Mouse (Mus musculus) neural tube, embryonic 15.5 days (tissue): Measurements from ENCODE around the gene Tagln. TPM values are rescaled to one million over a fixed set of nuclear protein-coding genes. Genes with fewer than 3 reads are reported as not detected.

Source experiments
- ATAC-seq: fragments of 200-750 bp; cut with Nextera tagmentation; 2 replicates; pipeline ENCODE4 v1.8.0; 2017; ENCODE audit warnings: mild to moderate bottlenecking, moderate TSS enrichment, moderate library complexity; ENCODE audit not compliant: low FRiP score
- H3K27ac ChIP-seq: fragments of 300-500 bp; sonication (generic); replicated peaks from 2 replicates; pipeline ENCODE4 v1.5.1; 2015; ENCODE audit warnings: mild to moderate bottlenecking, inconsistent platforms
- H3K27me3 ChIP-seq: fragments of 300-500 bp; sonication (generic); replicated peaks from 2 replicates; pipeline ENCODE4 v1.6.1; 2015; ENCODE audit warnings: inconsistent platforms
- H3K36me3 ChIP-seq: fragments of 300-500 bp; sonication (generic); 2 replicates; pipeline ENCODE4 v1.6.1; 2015; ENCODE audit warnings: inconsistent platforms
- H3K4me1 ChIP-seq: fragments of 300-500 bp; sonication (generic); 2 replicates; pipeline ENCODE4 v1.6.1; 2015; ENCODE audit warnings: inconsistent platforms
- H3K4me2 ChIP-seq: fragments of 300-500 bp; sonication (generic); 2 replicates; pipeline ENCODE4 v1.6.1; 2015; ENCODE audit warnings: inconsistent platforms, mild to moderate bottlenecking, moderate library complexity
- H3K4me3 ChIP-seq: fragments of 300-500 bp; sonication (generic); replicated peaks from 2 replicates; pipeline ENCODE4 v1.5.1; 2015; ENCODE audit warnings: mild to moderate bottlenecking, inconsistent platforms
- H3K9ac ChIP-seq: fragments of 300-500 bp; sonication (generic); replicated peaks from 2 replicates; pipeline ENCODE4 v1.6.1; 2015; ENCODE audit warnings: mild to moderate bottlenecking, inconsistent platforms
- H3K9me3 ChIP-seq: fragments of 300-500 bp; sonication (generic); replicated peaks from 2 replicates; pipeline ENCODE4 v1.6.1; 2016; ENCODE audit warnings: inconsistent platforms
- microRNA-seq: library from miRNA; unstranded; fragments of <30 nt; microRNA quantifications from one replicate; pipeline ENCODE4, GENCODE M21; 2017
- polyA plus RNA-seq: library from polyadenylated mRNA; unstranded; fragments of >200 nt; fragmentation: Nextera tagmentation; extraction: Ambion mirVana; gene quantifications from 2 replicates; pipeline ENCODE4 v1.2.1, GENCODE M21; 2015

The Tagln gene
- polyA plus RNA-seq, 1 experiment from 2014 or later: 8.5 TPM

DNA sequence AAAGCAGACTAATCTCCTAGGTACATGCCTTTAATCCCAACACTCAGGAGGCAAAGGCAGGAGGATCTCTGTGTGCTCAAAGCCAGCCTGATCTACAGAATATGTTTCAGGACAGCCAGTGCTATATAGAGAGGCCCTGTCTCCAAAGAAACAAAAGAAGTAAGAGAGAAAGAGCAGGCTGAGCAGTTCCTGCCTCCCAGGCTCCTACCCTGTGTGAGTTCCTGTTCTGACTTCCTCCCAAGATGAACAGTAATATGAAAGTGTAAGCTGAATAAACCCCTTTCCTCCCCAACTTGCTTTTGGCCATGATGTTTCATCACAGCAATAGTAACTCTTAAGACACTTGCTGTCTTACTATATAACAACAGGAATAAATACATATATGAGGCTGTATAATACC, 42.2 kb downstream of the Tagln start:
- H3K27ac ChIP-seq: no peak overlapping the region
- H3K9me3 ChIP-seq: no peaks in the 10 kb centered on the region
- H3K36me3 ChIP-seq: peaks cover 86% of the 10 kb centered on the region
- H3K4me2 ChIP-seq: no peak overlapping the region
- H3K4me1 ChIP-seq: no peaks in the 10 kb centered on the region
- no peaks in the 10 kb centered on the region for H3K27me3 ChIP-seq
- H3K4me3 ChIP-seq: no peak overlapping the region
- H3K9ac ChIP-seq: no peak overlapping the region
- ATAC-seq: no peak

Small RNA genes lying within 50 kb of the gene (microRNA-seq; reads per million reads assigned to microRNA genes)
- not detected for gene Mir7087

Other genes starting within 250 kb of the Tagln start
- 12.9 and 16.3 TPM in 2 replicates for gene Cep164, start 107.4 kb downstream of the Tagln start, polyA plus RNA-seq
- gene Bace1, start 97.5 kb downstream of the Tagln start, polyA plus RNA-seq: 43.3 and 49.3 TPM in 2 replicates
- gene Pcsk7, start 29.6 kb downstream of the Tagln start, polyA plus RNA-seq: 25.0 and 25.8 TPM in 2 replicates
- gene Rnf214, start 29.1 kb downstream of the Tagln start, polyA plus RNA-seq: 77.0 and 83.6 TPM in 2 replicates
- 49.2 and 55.1 TPM in 2 replicates for gene Sidt2, start 19.2 kb upstream of the Tagln start, polyA plus RNA-seq
- 250 and 251 TPM in 2 replicates for gene Pafah1b2, start 76.6 kb upstream of the Tagln start, polyA plus RNA-seq
- gene Sik3, start 76.8 kb upstream of the Tagln start, polyA plus RNA-seq: 9.5 and 9.9 TPM in 2 replicates